Mouse (Mus musculus): ENCODE measurements at regions not wholly inside any gene's neighbourhood (a gene's known extent, or its start where the extent isn't known, plus 50 kb on each side); places are given as distances from the start of the nearest gene placed in this dataset.

DNA sequence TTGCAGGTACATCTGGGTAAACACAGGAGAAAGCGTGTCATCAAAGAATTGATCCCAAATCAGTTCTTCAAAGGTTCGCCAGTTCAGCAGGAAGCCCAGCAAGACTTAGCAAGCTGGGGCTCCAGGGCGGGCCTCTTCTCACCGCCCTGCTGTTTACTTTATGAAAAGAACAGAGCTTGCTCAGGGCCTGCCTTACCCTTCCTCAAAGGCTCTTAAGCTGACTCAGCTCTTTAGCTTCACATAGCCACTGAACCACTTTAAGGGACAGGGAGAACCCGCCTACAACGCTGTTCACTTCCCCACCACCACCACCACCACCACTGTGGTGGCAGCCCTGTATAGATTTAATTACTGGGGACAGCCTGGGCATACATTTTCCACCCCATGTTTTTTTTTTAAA is 148.5 kb downstream of the Clic5 start:
- intact Hi-C loops (cut with DNase I), result no loop called here
- no peak for DNase-seq

- no peak for DNase-seq
- intact Hi-C loops (cut with DNase I), result no loop called here
Measured at GRCm38 (mm10) chr17:44337253-44337652, 148.9 kb downstream of the Clic5 start.

- DNase-seq, result no peak
- intact Hi-C loops (cut with DNase I), result no loop called here
Measured at GRCm38 (mm10) chr17:44344542-44344941, 156.2 kb downstream of the Clic5 start.

DNA sequence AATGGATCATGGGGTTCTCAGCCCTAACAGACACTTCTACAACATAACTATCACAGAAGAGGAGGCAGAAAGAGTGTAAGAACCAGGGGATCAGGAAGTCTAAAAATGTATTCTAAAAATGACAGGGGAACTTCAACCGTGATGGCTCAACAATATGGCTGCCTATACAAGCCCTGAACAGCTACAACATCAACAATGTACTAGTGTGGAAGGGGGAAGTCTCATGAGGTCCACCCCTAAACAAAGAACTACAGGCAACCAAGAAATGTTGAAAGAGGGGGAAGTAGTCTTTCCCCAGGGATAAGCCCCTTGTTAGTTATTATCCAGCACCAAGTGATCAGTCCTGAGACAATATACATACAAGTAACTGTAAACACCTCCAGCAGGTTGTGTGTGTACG is 157.0 kb downstream of the Clic5 start:
- intact Hi-C loops (cut with DNase I), result no loop called here
- no peak for DNase-seq

- no peak for DNase-seq
Measured at GRCm38 (mm10) chr17:44350201-44350948, 162.0 kb downstream of the Clic5 start.

GRCm38 (mm10) chr17:44350949-44351244 is 162.5 kb downstream of the Clic5 start:
- intact Hi-C loops (cut with DNase I), result no loop called here
- no peak for DNase-seq

More at GRCm38 (mm10) chr17:44350201-44350948, 162.0 kb downstream of the Clic5 start:
- intact Hi-C loops (cut with DNase I), result no loop called here

GRCm38 (mm10) chr17:44351499-44352117 is 163.2 kb downstream of the Clic5 start:
- intact Hi-C loops (cut with DNase I), result no loop called here
- DNase-seq, result no peak

- intact Hi-C loops (cut with DNase I), result no loop called here
- DNase-seq, result no peak
Measured at GRCm38 (mm10) chr17:44352142-44352541, 163.8 kb downstream of the Clic5 start.

GRCm38 (mm10) chr17:44363111-44363510 is 174.7 kb downstream of the Clic5 start:
- intact Hi-C loops (cut with DNase I), result no loop called here
- DNase-seq, result no peak

DNA sequence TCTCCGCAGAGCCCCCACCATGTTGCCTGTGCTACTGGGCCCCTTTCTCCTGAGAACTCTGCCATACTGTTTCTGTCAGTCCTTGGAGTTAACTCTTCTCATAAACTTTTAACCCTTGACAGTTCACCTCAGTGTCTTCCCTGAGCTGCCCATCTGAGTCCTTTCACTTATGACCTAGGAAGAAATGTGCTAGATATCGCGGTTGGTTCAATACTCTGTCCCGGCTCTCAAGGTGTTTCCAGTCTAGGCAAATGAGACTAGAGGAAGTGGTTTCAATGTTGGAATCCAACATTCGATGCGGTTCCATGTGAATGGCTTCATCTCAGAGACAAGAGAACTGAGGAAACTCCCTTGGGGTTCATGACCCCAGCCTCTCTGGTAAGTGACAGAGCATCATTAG is 176.1 kb downstream of the Clic5 start:
- intact Hi-C loops (cut with DNase I), result no loop called here
- no peak for DNase-seq

- intact Hi-C loops (cut with DNase I), result no loop called here
Measured at GRCm38 (mm10) chr17:44366438-44366837, 178.1 kb downstream of the Clic5 start.

DNA sequence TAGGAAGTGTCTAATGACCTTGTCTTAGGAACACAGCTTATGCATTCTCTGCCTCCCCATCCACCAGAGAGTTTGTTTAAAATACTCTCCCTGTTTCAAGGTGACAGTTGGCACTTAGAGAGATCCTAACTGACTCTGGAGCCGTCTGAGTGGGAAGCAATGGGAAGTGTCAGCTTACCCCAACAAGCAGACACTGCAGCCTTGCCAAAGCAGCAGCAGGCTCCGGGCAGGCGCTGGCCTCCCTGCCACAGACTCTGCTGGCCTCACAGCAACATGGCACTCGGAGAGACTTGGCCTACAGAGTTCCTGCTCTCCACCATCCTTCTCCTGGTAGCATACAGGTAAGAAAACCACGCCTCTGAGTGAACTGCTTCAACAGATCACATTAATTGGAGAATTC is 179.2 kb downstream of the Clic5 start:
- intact Hi-C loops (cut with DNase I), result no loop called here
- peak; percentile 69 for DNase-seq

More at GRCm38 (mm10) chr17:44366438-44366837, 178.1 kb downstream of the Clic5 start:
- no peak for DNase-seq

DNA sequence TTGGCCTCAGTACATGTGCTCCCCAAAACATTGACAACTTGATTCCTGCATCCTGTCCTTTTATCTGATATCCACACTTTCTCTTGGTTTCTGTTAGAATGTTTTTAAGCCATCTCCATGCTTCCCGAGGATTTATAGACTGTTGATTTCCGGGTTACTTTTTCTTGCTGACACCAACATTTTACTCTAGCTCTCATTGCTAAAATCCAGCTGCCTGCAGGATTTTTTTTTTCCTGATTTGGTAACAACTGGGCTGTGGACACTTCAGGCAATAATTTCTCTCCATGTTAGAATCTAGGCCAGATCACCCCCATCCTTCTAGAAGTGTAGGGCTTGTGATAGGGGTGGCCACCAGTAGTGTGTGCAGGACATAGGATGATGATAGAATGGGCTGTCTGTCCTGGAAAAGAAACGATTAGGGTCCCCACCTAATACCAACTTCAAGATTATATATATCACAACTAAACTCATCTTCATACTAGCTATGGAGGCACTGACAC is 182.6 kb downstream of the Clic5 start:
- intact Hi-C loops (cut with DNase I), result no loop called here
- no peak for DNase-seq

GRCm38 (mm10) chr17:44371620-44372019 is 183.2 kb downstream of the Clic5 start:
- intact Hi-C loops (cut with DNase I), result no loop called here

GRCm38 (mm10) chr17:44373744-44374456 is 185.5 kb downstream of the Clic5 start:
- intact Hi-C loops (cut with DNase I), result no loop called here
- peak; percentile 77 for DNase-seq

More at GRCm38 (mm10) chr17:44371620-44372019, 183.2 kb downstream of the Clic5 start:
- DNase-seq, result no peak

GRCm38 (mm10) chr17:44378391-44378790 is 190.0 kb downstream of the Clic5 start:
- intact Hi-C loops (cut with DNase I), result no loop called here
- no peak for DNase-seq

- intact Hi-C loops (cut with DNase I), result no loop called here
- no peak for DNase-seq
Measured at GRCm38 (mm10) chr17:44388916-44389315, 200.5 kb downstream of the Clic5 start.

DNA sequence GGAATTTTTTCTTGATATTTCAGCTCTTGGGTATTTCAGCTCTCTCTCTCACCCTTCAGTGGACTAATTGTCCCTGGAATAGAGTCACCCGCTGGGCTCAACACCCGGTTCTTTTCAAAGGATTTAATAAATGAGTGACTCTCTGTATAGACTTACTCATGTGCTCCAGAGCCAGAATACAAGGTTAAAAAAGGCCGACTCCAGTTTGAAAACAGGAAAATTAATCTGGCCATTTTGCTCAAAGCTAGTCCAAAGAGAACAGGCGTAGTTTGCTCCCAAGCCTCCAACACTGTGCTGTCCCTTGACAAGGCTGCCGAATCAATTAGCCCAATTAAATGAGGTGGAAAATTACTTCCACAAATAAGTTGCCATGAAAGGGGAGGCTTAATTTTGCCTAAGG is 209.4 kb downstream of the Clic5 start:
- intact Hi-C loops (cut with DNase I), result no loop called here

GRCm38 (mm10) chr17:44398231-44398630 is 209.8 kb downstream of the Clic5 start:
- no peak for DNase-seq
- intact Hi-C loops (cut with DNase I), result no loop called here

More for the DNA sequence above, 209.4 kb downstream of the Clic5 start:
- peak; percentile 11 for DNase-seq

- intact Hi-C loops (cut with DNase I), result no loop called here
- DNase-seq, result no peak
Measured at GRCm38 (mm10) chr17:44404923-44405322, 216.5 kb downstream of the Clic5 start.

- no peak for DNase-seq
- intact Hi-C loops (cut with DNase I), result no loop called here
Measured at GRCm38 (mm10) chr17:44410961-44411360, 222.6 kb downstream of the Clic5 start.

All from left cerebral cortex, postnatal 4 days (tissue).